ENCODE assay signal across 24 mouse cellular contexts in genomic region chr7:141365049-141365445, GRCm38 (mm10). TPM values are rescaled to one million over a fixed set of nuclear protein-coding genes. Genes with fewer than 3 reads are reported as not detected.
DNase-seq lines count a peak whose midpoint lies in the region; ATAC-seq and TF ChIP-seq lines count a peak whose summit lies in the region.
"Had no signal": no experiment of that assay in that cellular context is flagged by ENCODE, and none has a peak within 500 bp of the region (broad histone marks: within the 10 kb centered on the region; RNA-seq: fewer than 3 reads in every experiment).

No protein-coding gene starts in this region.

- peaks cover 16% of the 10 kb centered on the region for H3K4me1 ChIP-seq in liver, embryonic 11.5 days (replicated peaks; ENCODE audit: control insufficient read depth, insufficient read depth, low read length)
- peaks cover 45% of the 10 kb centered on the region for H3K4me1 ChIP-seq in liver, embryonic 15.5 days (replicated peaks)
- H3K4me1 ChIP-seq: forebrain, embryonic 15.5 days; neural tube, embryonic 12.5 days had no signal

- no peak for TF ChIP-seq CTCF in gastrocnemius, adult 2 months (IDR thresholded peaks at IDR 0.05)

- peak overlapping the region; percentile 7; the same call in 1 of the 2 replicates for H3K27ac ChIP-seq in gastrocnemius, adult 2 months
- peak overlapping the region; percentile 65 for H3K27ac ChIP-seq in liver, embryonic 11.5 days (ENCODE audit: low read depth, low read length)
- H3K27ac ChIP-seq in liver, embryonic 15.5 days (replicated peaks), result peak overlapping the region; percentile 93
- H3K27ac ChIP-seq: forebrain, embryonic 15.5 days; hindbrain, embryonic 13.5 days; limb, embryonic 10.5 days; neural tube, embryonic 12.5 days had no signal

- H3K36me3 ChIP-seq in liver, embryonic 11.5 days (ENCODE audit: control insufficient read depth, insufficient read depth, low read length), result no peaks in the 10 kb centered on the region
- no peaks in the 10 kb centered on the region for H3K36me3 ChIP-seq in liver, embryonic 15.5 days (replicated peaks)
- H3K36me3 ChIP-seq: forebrain, embryonic 15.5 days; heart, embryonic 10.5 days; hindbrain, embryonic 13.5 days; limb, embryonic 10.5 days; neural tube, embryonic 12.5 days had no signal

- H3K27me3 ChIP-seq in liver, embryonic 11.5 days (replicated peaks; ENCODE audit: control insufficient read depth, insufficient read depth, low read length), result peaks cover 10% of the 10 kb centered on the region
- peaks cover 17% of the 10 kb centered on the region for H3K27me3 ChIP-seq in liver, embryonic 15.5 days

- 71% methylated on average over 3 of the region's 3 CpGs for WGBS in liver, embryonic 11.5 days
- 50% methylated on average over 3 of the region's 3 CpGs for WGBS in liver, embryonic 15.5 days (ENCODE audit: insufficient replicate concordance)

- intact Hi-C loops in gastrocnemius, adult 2 months (cut with DNase I), result no loop called here
- intact Hi-C loops in gastrocnemius, postnatal 36 days (cut with DNase I), result no loop called here

- no peak overlapping the region for H3K4me3 ChIP-seq in gastrocnemius, adult 2 months
- H3K4me3 ChIP-seq in liver, embryonic 11.5 days (ENCODE audit: low read depth, low read length), result no peak overlapping the region
- no peak overlapping the region for H3K4me3 ChIP-seq in liver, embryonic 15.5 days (replicated peaks)
- H3K4me3 ChIP-seq: forebrain, embryonic 15.5 days; heart, embryonic 10.5 days; hindbrain, embryonic 13.5 days; limb, embryonic 10.5 days; neural tube, embryonic 12.5 days had no signal

- ATAC-seq in liver, embryonic 11.5 days (replicated peaks; ENCODE audit: low FRiP score), result no peak
- no peak for ATAC-seq in liver, embryonic 15.5 days (ENCODE audit: insufficient read depth)
- no peak for ATAC-seq in erythroid progenitor cell, adult 5-6 weeks (replicated peaks; ENCODE audit: low FRiP score, poor library complexity, severe bottlenecking)
- ATAC-seq: CD4-positive, CD25-positive, alpha-beta regulatory T cell, adult 4 months; forebrain, embryonic 15.5 days; inflammation-experienced regulatory T-cells, adult 6 months had no signal

- H3K9me3 ChIP-seq in liver, embryonic 11.5 days (ENCODE audit: control insufficient read depth, low read length), result no peaks in the 10 kb centered on the region
- H3K9me3 ChIP-seq in liver, embryonic 15.5 days (replicated peaks), result no peaks in the 10 kb centered on the region
- H3K9me3 ChIP-seq: forebrain, embryonic 15.5 days; heart, embryonic 10.5 days; hindbrain, embryonic 13.5 days; limb, embryonic 10.5 days; neural tube, embryonic 12.5 days had no signal

- H3K9ac ChIP-seq in liver, embryonic 11.5 days (ENCODE audit: low read depth, low read length), result peak overlapping the region; percentile 42; the same call in 1 of the 2 replicates
- H3K9ac ChIP-seq in liver, embryonic 15.5 days, result peak overlapping the region; percentile 13; the same call in 1 of the 2 replicates
- H3K9ac ChIP-seq: forebrain, embryonic 15.5 days; neural tube, embryonic 12.5 days had no signal

- peak overlapping the region; percentile 47 for H3K4me2 ChIP-seq in liver, embryonic 11.5 days
- peak overlapping the region; percentile 62 for H3K4me2 ChIP-seq in liver, embryonic 15.5 days
- H3K4me2 ChIP-seq: forebrain, embryonic 15.5 days; hindbrain, embryonic 13.5 days; neural tube, embryonic 12.5 days had no signal

- DNase-seq in gastrocnemius, adult 2 months, result no peak
- no peak for DNase-seq in gastrocnemius, postnatal 36 days
- no peak for DNase-seq in liver, embryonic 11.5 days (ENCODE audit: low spot score)
- DNase-seq in liver, result no peak
- peak; percentile 22 for DNase-seq in c-Kit-positive CD71-positive TER-119-positive erythroid progenitor cells, embryonic 14.5 days (ENCODE audit: low spot score)
- no peak for DNase-seq in thymus, postnatal 0 days (ENCODE audit: low spot score)
- DNase-seq: adrenal gland, postnatal 25 days; cerebellum, adult 9-10 months; gastrocnemius, postnatal 25 days; kidney, adult 9 months; kidney, postnatal 25 days; lung, adult 18-20 months; lung, postnatal 36 days; right cerebral cortex, postnatal 14 days; spleen, adult 18-20 months had no signal

RNA-seq across cellular contexts. Expression of gene Eps8l2, which starts 26.4 kb away (rescaled TPM):
- 1 to 10 TPM; 2.6 to 3.1 TPM for total RNA-seq in gastrocnemius, adult 2 months (2021)
- total RNA-seq in gastrocnemius, postnatal 36 days (2021), result 1 to 10 TPM; 2.1 to 2.5 TPM
- 5.4 and 7.7 TPM in 2 replicates for polyA plus RNA-seq in liver, embryonic 11.5 days (2014; fragmentation: Nextera tagmentation; extraction: Ambion mirVana)
- 16.6 and 24.3 TPM in 2 replicates for polyA plus RNA-seq in liver, embryonic 15.5 days (2015; fragmentation: Nextera tagmentation; extraction: Ambion mirVana)
- not detected in 2 replicates for total RNA-seq in erythroid progenitor cell, adult 5-6 weeks (2015; ENCODE audit: low replicate concordance)
- total RNA-seq in erythroid progenitor cell, adult 5-6 weeks (2017; ENCODE audit: low replicate concordance), result 1.4 TPM in 1 of 2 replicates, not detected in the other
- 8.1 and 10.4 TPM in 2 replicates for polyA plus RNA-seq in thymus, postnatal 0 days (2015; fragmentation: Nextera tagmentation; extraction: Ambion mirVana)
- polyA plus RNA-seq: CD4-positive, CD25-positive, alpha-beta regulatory T cell, adult 4 months; inflammation-experienced regulatory T-cells, adult 6 months had no signal

RNA-seq across cellular contexts. Expression of gene Taldo1, which starts 27.0 kb away (rescaled TPM):
- total RNA-seq in gastrocnemius, adult 2 months (2021), result 10 to 100 TPM; 77.5 to 88.3 TPM
- 10 to 100 TPM; 81.0 to 82.7 TPM for total RNA-seq in gastrocnemius, postnatal 36 days (2021)
- polyA plus RNA-seq in liver, embryonic 11.5 days (2014; fragmentation: Nextera tagmentation; extraction: Ambion mirVana), result 442 and 472 TPM in 2 replicates
- 409 and 415 TPM in 2 replicates for polyA plus RNA-seq in liver, embryonic 15.5 days (2015; fragmentation: Nextera tagmentation; extraction: Ambion mirVana)
- total RNA-seq in erythroid progenitor cell, adult 5-6 weeks (2015; ENCODE audit: low replicate concordance), result 108 and 138 TPM in 2 replicates
- total RNA-seq in erythroid progenitor cell, adult 5-6 weeks (2017; ENCODE audit: low replicate concordance), result 354 and 496 TPM in 2 replicates
- 379 and 423 TPM in 2 replicates for polyA plus RNA-seq in thymus, postnatal 0 days (2015; fragmentation: Nextera tagmentation; extraction: Ambion mirVana)

RNA-seq across cellular contexts. Expression of gene Tmem80, which starts 37.5 kb away (rescaled TPM):
- total RNA-seq in gastrocnemius, adult 2 months (2021), result 10 to 100 TPM; 11.5 to 16.9 TPM
- total RNA-seq in gastrocnemius, postnatal 36 days (2021), result 10 to 100 TPM; 10.2 to 10.6 TPM
- 22.2 and 27.4 TPM in 2 replicates for polyA plus RNA-seq in liver, embryonic 11.5 days (2014; fragmentation: Nextera tagmentation; extraction: Ambion mirVana)
- 14.8 and 15.8 TPM in 2 replicates for polyA plus RNA-seq in liver, embryonic 15.5 days (2015; fragmentation: Nextera tagmentation; extraction: Ambion mirVana)
- 13.4 and 26.7 TPM in 2 replicates for total RNA-seq in erythroid progenitor cell, adult 5-6 weeks (2015; ENCODE audit: low replicate concordance)
- 8.3 and 8.6 TPM in 2 replicates for total RNA-seq in erythroid progenitor cell, adult 5-6 weeks (2017; ENCODE audit: low replicate concordance)
- 43.0 and 45.6 TPM in 2 replicates for polyA plus RNA-seq in thymus, postnatal 0 days (2015; fragmentation: Nextera tagmentation; extraction: Ambion mirVana)

RNA-seq across cellular contexts. Expression of gene Deaf1, which starts 37.6 kb away (rescaled TPM):
- 10 to 100 TPM; 13.3 to 14.0 TPM for total RNA-seq in gastrocnemius, adult 2 months (2021)
- 10 to 100 TPM; 13.9 to 14.8 TPM for total RNA-seq in gastrocnemius, postnatal 36 days (2021)
- 48.6 and 54.0 TPM in 2 replicates for polyA plus RNA-seq in liver, embryonic 11.5 days (2014; fragmentation: Nextera tagmentation; extraction: Ambion mirVana)
- polyA plus RNA-seq in liver, embryonic 15.5 days (2015; fragmentation: Nextera tagmentation; extraction: Ambion mirVana), result 13.4 and 16.9 TPM in 2 replicates
- 46.5 and 55.8 TPM in 2 replicates for total RNA-seq in erythroid progenitor cell, adult 5-6 weeks (2015; ENCODE audit: low replicate concordance)
- total RNA-seq in erythroid progenitor cell, adult 5-6 weeks (2017; ENCODE audit: low replicate concordance), result 26.2 and 40.8 TPM in 2 replicates
- 25.6 and 27.6 TPM in 2 replicates for polyA plus RNA-seq in thymus, postnatal 0 days (2015; fragmentation: Nextera tagmentation; extraction: Ambion mirVana)

RNA-seq across cellular contexts. Expression of gene Gatd1, which starts 48.9 kb away (rescaled TPM):
- total RNA-seq in gastrocnemius, adult 2 months (2021), result 1 to 10 TPM; 5.5 to 8.3 TPM
- 1 to 10 TPM; 6.3 to 6.7 TPM for total RNA-seq in gastrocnemius, postnatal 36 days (2021)
- polyA plus RNA-seq in liver, embryonic 11.5 days (2014; fragmentation: Nextera tagmentation; extraction: Ambion mirVana), result 35.0 and 41.6 TPM in 2 replicates
- 15.0 and 15.7 TPM in 2 replicates for polyA plus RNA-seq in liver, embryonic 15.5 days (2015; fragmentation: Nextera tagmentation; extraction: Ambion mirVana)
- total RNA-seq in erythroid progenitor cell, adult 5-6 weeks (2015; ENCODE audit: low replicate concordance), result 3.4 and 14.4 TPM in 2 replicates
- 4.4 and 9.2 TPM in 2 replicates for total RNA-seq in erythroid progenitor cell, adult 5-6 weeks (2017; ENCODE audit: low replicate concordance)
- polyA plus RNA-seq in thymus, postnatal 0 days (2015; fragmentation: Nextera tagmentation; extraction: Ambion mirVana), result 52.1 and 53.8 TPM in 2 replicates

Comparison
In these comparisons a context has a peak if more than half of its experiments do, and no peak if none do; other contexts are left out.
1. H3K27ac ChIP-seq: peak in every context shown above with its lines; median percentile 93 in liver, embryonic 15.5 days; 65 in liver, embryonic 11.5 days; 7 in gastrocnemius, adult 2 months.